In genomic region chr19:35081126-35081525, GRCm38 (mm10) we compare ENCODE assay signal across 23 mouse cellular contexts.
DNase-seq lines count a peak whose midpoint lies in the region; ATAC-seq and TF ChIP-seq lines count a peak whose summit lies in the region.
"Had no signal": no experiment of that assay in that cellular context is flagged by ENCODE, and none has a peak within 500 bp of the region (broad histone marks: within the 10 kb centered on the region; RNA-seq: fewer than 3 reads in every experiment).

No protein-coding gene starts in this region.

- H3K9ac ChIP-seq in hindbrain, embryonic 14.5 days, result no peak overlapping the region
- H3K9ac ChIP-seq: forebrain, embryonic 15.5 days had no signal

- intact Hi-C loops in left cerebral cortex, adult 2 months (cut with DNase I), result no loop called here

- H3K4me3 ChIP-seq in hindbrain, embryonic 14.5 days (replicated peaks; ENCODE audit: low read length), result no peak overlapping the region
- H3K4me3 ChIP-seq in hindbrain, embryonic 10.5 days, result no peak overlapping the region
- H3K4me3 ChIP-seq in left cerebral cortex, adult 2 months, result no peak overlapping the region
- H3K4me3 ChIP-seq: forebrain, embryonic 10.5 days; forebrain, embryonic 15.5 days had no signal

- no peak for TF ChIP-seq CTCF in left cerebral cortex, adult 2 months (IDR thresholded peaks at IDR 0.05)

- no peak overlapping the region for H3K4me2 ChIP-seq in hindbrain, embryonic 14.5 days (replicated peaks)
- H3K4me2 ChIP-seq: forebrain, embryonic 15.5 days; heart, embryonic 11.5 days had no signal

- H3K27ac ChIP-seq in hindbrain, embryonic 14.5 days, result no peak overlapping the region
- H3K27ac ChIP-seq in hindbrain, embryonic 10.5 days, result no peak overlapping the region
- no peak overlapping the region for H3K27ac ChIP-seq in left cerebral cortex, adult 2 months
- H3K27ac ChIP-seq: forebrain, embryonic 10.5 days; forebrain, embryonic 15.5 days had no signal

- 51% methylated on average over 4 of the region's 4 CpGs for WGBS in hindbrain, embryonic 14.5 days
- 47% methylated on average over 4 of the region's 4 CpGs for WGBS in hindbrain, embryonic 10.5 days

- H3K9me3 ChIP-seq in hindbrain, embryonic 14.5 days (ENCODE audit: control insufficient read depth, low read length), result no peaks in the 10 kb centered on the region
- H3K9me3 ChIP-seq in hindbrain, embryonic 10.5 days, result no peaks in the 10 kb centered on the region
- H3K9me3 ChIP-seq: forebrain, embryonic 10.5 days; forebrain, embryonic 15.5 days had no signal

- ATAC-seq in hindbrain, embryonic 14.5 days (ENCODE audit: low FRiP score), result no peak
- ATAC-seq: forebrain, embryonic 15.5 days; intestine, postnatal 0 days; Patski had no signal

- DNase-seq in embryo, embryonic 10 days (ENCODE audit: low spot score), result peak; percentile 9
- no peak for DNase-seq in embryo, embryonic 9.5 days (ENCODE audit: extremely low spot score)
- peak; percentile 28 for DNase-seq in hindbrain, embryonic 14.5 days (ENCODE audit: low spot score)
- no peak for DNase-seq in hindbrain, embryonic 10.5 days (ENCODE audit: low spot score)
- DNase-seq in Muller cell, postnatal 12 days (ENCODE audit: inconsistent ontology term), result peak; percentile 70
- DNase-seq in embryo, embryonic 11 days, result peak; percentile 9
- no peak for DNase-seq in left cerebral cortex, adult 2 months (ENCODE audit: extremely low spot score in 1 of 2, low spot score in 2 of 2)
- no peak for DNase-seq in thymus, postnatal 14 days
- DNase-seq: adrenal gland, postnatal 10 days; adrenal gland, postnatal 36 days; cerebellum, adult 11 months; cerebellum, adult 2 months; cerebellum, adult 9-11 months; cerebellum, postnatal 25 days; gastrocnemius, postnatal 10 days; gastrocnemius, postnatal 36 days; heart, adult 11 months; kidney, adult 2 months had no signal

- no peaks in the 10 kb centered on the region for H3K36me3 ChIP-seq in hindbrain, embryonic 14.5 days (replicated peaks; ENCODE audit: control insufficient read depth, insufficient read depth)
- no peaks in the 10 kb centered on the region for H3K36me3 ChIP-seq in hindbrain, embryonic 10.5 days
- H3K36me3 ChIP-seq: forebrain, embryonic 10.5 days; forebrain, embryonic 15.5 days had no signal

- no peaks in the 10 kb centered on the region for H3K27me3 ChIP-seq in hindbrain, embryonic 14.5 days (ENCODE audit: control insufficient read depth, insufficient read depth, low read length)
- H3K27me3 ChIP-seq in hindbrain, embryonic 10.5 days (ENCODE audit: insufficient read depth, poor library complexity, severe bottlenecking), result no peaks in the 10 kb centered on the region
- H3K27me3 ChIP-seq: forebrain, embryonic 15.5 days had no signal

- H3K4me1 ChIP-seq in hindbrain, embryonic 14.5 days (replicated peaks; ENCODE audit: control insufficient read depth, insufficient read depth, low read length), result no peaks in the 10 kb centered on the region
- no peaks in the 10 kb centered on the region for H3K4me1 ChIP-seq in hindbrain, embryonic 10.5 days (replicated peaks)
- H3K4me1 ChIP-seq: forebrain, embryonic 15.5 days had no signal

Comparison
In these comparisons a context has a peak if more than half of its experiments do, and no peak if none do; other contexts are left out.
1. DNase-seq: peak in embryo, embryonic 10 days (single experiment), hindbrain, embryonic 14.5 days (single experiment), Muller cell, postnatal 12 days (single experiment) and embryo, embryonic 11 days (single experiment); none in embryo, embryonic 9.5 days (single experiment), hindbrain, embryonic 10.5 days (single experiment), left cerebral cortex, adult 2 months (0 of 2) and thymus, postnatal 14 days (single experiment).